Mouse (Mus musculus) gastrocnemius, adult 2 months (tissue): ENCODE data around the gene Cd70. TPM values are rescaled to one million over a fixed set of nuclear protein-coding genes. Genes with fewer than 3 reads are reported as not detected.
A peak's percentile ranks its signal among the peaks of the same experiment; 100 is the strongest.

Source experiments
- DNase-seq: peaks from one replicate; pipeline ENCODE4 v3.0.0; 2022
- H3K27ac ChIP-seq: fragments of 200-600 bp; 2 replicates; pipeline ENCODE4 v1.8.1; 2022; ENCODE audit warnings: mild to moderate bottlenecking
- H3K4me3 ChIP-seq: fragments of 200-600 bp; 2 replicates; pipeline ENCODE4 v1.8.1; 2022; ENCODE audit warnings: mild to moderate bottlenecking, moderate library complexity
- CTCF ChIP-seq: fragments of 200-600 bp; IDR thresholded peaks from 2 replicates; pipeline ENCODE4 v1.8.1; 2022; ENCODE audit warnings: antibody characterized with exemption, mild to moderate bottlenecking, moderate library complexity
- intact Hi-C: fragments of 180-260 bp; cut with DNase I; formaldehyde crosslinking; loops from one replicate; pipeline ENCODE4 v1.15.1; 2025
- total RNA-seq, 2 experiments: library from RNA; stranded (reverse); gene quantifications; 2 replicates each; pipeline ENCODE4 v1.2.3; 2021

Cd70 gene
- total RNA-seq, 2 experiments from 2014 or later = not detected

- intact Hi-C loops = no loop called here
- H3K4me3 ChIP-seq = no peak overlapping the region
- no peak overlapping the region for H3K27ac ChIP-seq
- TF ChIP-seq CTCF = no peak
- DNase-seq = no peak
Measured at GRCm38 (mm10) chr17:57124792-57125191, 24.8 kb downstream of the Cd70 start.

GRCm38 (mm10) chr17:57123192-57124118 lies 26.1 kb downstream of the Cd70 start:
- H3K4me3 ChIP-seq = no peak overlapping the region
- no peak overlapping the region for H3K27ac ChIP-seq
- TF ChIP-seq CTCF = no peak
- DNase-seq = no peak
- intact Hi-C loops = no loop called here

GRCm38 (mm10) chr17:57121856-57122255 lies 27.7 kb downstream of the Cd70 start:
- Histone ChIP-seq H3K27ac (no peak overlapping the region), H3K4me3 (no peak overlapping the region)
- no peak for TF ChIP-seq CTCF
- intact Hi-C loops = no loop called here
- no peak for DNase-seq

GRCm38 (mm10) chr17:57118524-57119349 lies 30.8 kb downstream of the Cd70 start:
- H3K27ac ChIP-seq = no peak overlapping the region
- H3K4me3 ChIP-seq = no peak overlapping the region
- peak; percentile 63 for DNase-seq
- intact Hi-C loops = no loop called here
- no peak for TF ChIP-seq CTCF

- H3K27ac ChIP-seq = no peak overlapping the region
- no peak for DNase-seq
- intact Hi-C loops = no loop called here
Measured at GRCm38 (mm10) chr17:57116801-57117200, 32.8 kb downstream of the Cd70 start.

GRCm38 (mm10) chr17:57112768-57113474 lies 36.7 kb downstream of the Cd70 start:
- Histone ChIP-seq H3K4me3 (no peak overlapping the region), H3K27ac (no peak overlapping the region)
- no peak for TF ChIP-seq CTCF
- intact Hi-C loops = no loop called here
- no peak for DNase-seq

More at GRCm38 (mm10) chr17:57116801-57117200, 32.8 kb downstream of the Cd70 start:
- H3K4me3 ChIP-seq = no peak overlapping the region
- no peak for TF ChIP-seq CTCF

GRCm38 (mm10) chr17:57110005-57110404 lies 39.6 kb downstream of the Cd70 start:
- no peak for TF ChIP-seq CTCF

GRCm38 (mm10) chr17:57108666-57109171 lies 40.9 kb downstream of the Cd70 start:
- no peak overlapping the region for H3K4me3 ChIP-seq
- DNase-seq = no peak
- H3K27ac ChIP-seq = no peak overlapping the region
- TF ChIP-seq CTCF = no peak
- intact Hi-C loops = no loop called here

More at GRCm38 (mm10) chr17:57110005-57110404, 39.6 kb downstream of the Cd70 start:
- no peak overlapping the region for H3K4me3 ChIP-seq
- no peak for DNase-seq
- intact Hi-C loops = no loop called here
- H3K27ac ChIP-seq = no peak overlapping the region

- Histone ChIP-seq H3K27ac (no peak overlapping the region), H3K4me3 (no peak overlapping the region)
- DNase-seq = no peak
- no peak for TF ChIP-seq CTCF
- intact Hi-C loops = no loop called here
Measured at GRCm38 (mm10) chr17:57108040-57108665, 41.4 kb downstream of the Cd70 start.

- Histone ChIP-seq H3K27ac (no peak overlapping the region), H3K4me3 (no peak overlapping the region)
- intact Hi-C loops = no loop called here
- no peak for TF ChIP-seq CTCF
- no peak for DNase-seq
Measured at GRCm38 (mm10) chr17:57107064-57107463, 42.5 kb downstream of the Cd70 start.

- DNase-seq = no peak
- intact Hi-C loops = no loop called here
- Histone ChIP-seq H3K27ac (no peak overlapping the region; the same call in 1 of the 2 replicates), H3K4me3 (peak overlapping the region; percentile 72)
- no peak for TF ChIP-seq CTCF
Measured at GRCm38 (mm10) chr17:57106035-57106368, 43.6 kb downstream of the Cd70 start.
